Mouse (Mus musculus) lung, adult 2 months (tissue): ENCODE results near the gene Gm49630.
"Not testable (repeated sequence)": the region's sequence is repeated elsewhere in the genome, so short reads cannot be mapped to it uniquely, and the experiment has no call there.

Experiments
- CTCF ChIP-seq: fragments of 200-500 bp; IDR thresholded peaks from 2 replicates; pipeline ENCODE4 v1.5.1; 2011; ENCODE audit warnings: mild to moderate bottlenecking, low read length, control low read depth; ENCODE audit not compliant: insufficient read depth
- POLR2A ChIP-seq: fragments of 200-500 bp; IDR thresholded peaks from 2 replicates; pipeline ENCODE4 v1.6.1; 2011; ENCODE audit warnings: low read depth, mild to moderate bottlenecking, control low read depth, low read length, borderline replicate concordance; ENCODE audit errors: extremely low read depth

- TF ChIP-seq CTCF, POLR2A: not testable (repeated sequence)
Measured at GRCm38 (mm10) chr17:7369401-7369800, 2.4 kb downstream of the Gm49630 start.
